Mouse (Mus musculus): ENCODE measurements around the gene Exoc2.

- TF ChIP-seq CTCF (IDR thresholded peaks at IDR 0.05; ENCODE audit: low read depth, low read length), result no peak
- TF ChIP-seq POLR2A (IDR thresholded peaks at IDR 0.05; ENCODE audit: extremely low read depth, insufficient read depth, low read length), result no peak
Measured at GRCm38 (mm10) chr13:30826511-30826910, 147.4 kb downstream of the Exoc2 start.
